Mouse (Mus musculus): ENCODE data around the gene Ppm1f.

DNA sequence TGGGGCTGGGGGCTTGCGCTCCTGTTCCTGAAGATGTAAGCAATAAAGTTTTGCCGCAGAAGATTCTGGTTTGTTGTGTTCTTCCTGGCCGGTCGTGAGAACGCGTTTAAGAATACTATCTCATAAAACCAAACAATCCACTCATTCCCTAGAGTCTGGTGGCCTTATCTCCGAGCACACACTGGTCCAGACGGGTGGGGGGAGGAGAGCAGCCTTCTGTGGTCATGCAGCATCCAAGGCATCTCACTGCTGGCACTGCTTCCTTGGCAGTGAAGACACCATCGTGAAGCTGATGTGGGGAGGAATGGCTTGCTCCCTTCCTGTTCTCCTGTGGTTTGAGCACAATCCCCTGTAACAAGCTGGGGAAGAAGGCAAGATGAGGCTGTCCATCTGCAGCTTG, 43.3 kb downstream of the Ppm1f start:
- TF ChIP-seq ZC3H11A (IDR thresholded peaks at IDR 0.05; ENCODE audit: borderline replicate concordance, low read depth, low read length) (no peak), HCFC1 (IDR thresholded peaks at IDR 0.05; ENCODE audit: borderline replicate concordance, insufficient read depth, low read length) (no peak), CHD2 (IDR thresholded peaks at IDR 0.05; ENCODE audit: low read depth, low read length) (no peak), MAFK (IDR thresholded peaks at IDR 0.05; ENCODE audit: insufficient read depth, low read depth, low read length) (no peak)

All from ES-E14 (cell line).